Mouse (Mus musculus): ENCODE results near the gene Map2k7.

GRCm38 (mm10) chr8:4256911-4257310 lies 18.4 kb downstream of the Map2k7 start:
- no peak for TF ChIP-seq CTCF (IDR thresholded peaks at IDR 0.05; ENCODE audit: borderline replicate concordance, extremely low read depth, insufficient read depth, insufficient read length)
- TF ChIP-seq POLR2A (IDR thresholded peaks at IDR 0.05; ENCODE audit: borderline replicate concordance, extremely low read depth, insufficient read depth, insufficient read length, poor library complexity, severe bottlenecking): no peak

All from brain, embryonic 14.5 days (tissue).